ENCODE assay signal across 8 mouse cellular contexts in the genomic region with DNA sequence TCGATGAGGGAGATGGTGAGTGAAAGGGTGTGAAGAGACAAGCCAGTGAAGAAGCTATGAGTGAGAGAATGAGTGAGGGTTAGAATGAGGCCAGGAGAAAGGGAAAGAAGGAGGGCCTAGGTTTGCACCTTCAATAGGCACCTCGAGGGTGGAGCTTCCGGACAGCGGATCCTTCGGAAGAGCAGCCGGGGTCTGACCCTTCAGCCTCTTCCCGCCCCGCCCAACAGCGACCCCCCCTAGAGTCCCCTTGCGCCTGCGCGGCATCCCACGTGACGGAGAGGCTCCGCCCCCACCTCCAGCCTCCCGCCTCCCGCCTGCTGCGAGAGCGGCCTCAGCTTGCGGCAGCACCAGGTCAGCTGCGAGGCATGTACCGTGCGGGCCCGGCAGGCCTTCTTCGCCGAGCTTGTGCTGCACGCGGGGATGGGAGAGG. TPM values are rescaled to one million over a fixed set of nuclear protein-coding genes. Genes with fewer than 3 reads are reported as not detected.
DNase-seq lines count a peak whose midpoint lies in the region; ATAC-seq and TF ChIP-seq lines count a peak whose summit lies in the region.

Gene Klhl22 (plus strand): TSS at position 275 of the 430 bp plus-strand sequence.

- H3K27me3 ChIP-seq in E14TG2a.4 (ENCODE audit: insufficient read depth, low read length) = peaks cover 41% of the 10 kb centered on the region
- H3K27me3 ChIP-seq in forebrain, embryonic 14.5 days (replicated peaks; ENCODE audit: control insufficient read depth, insufficient read depth, low read length) = no peaks in the 10 kb centered on the region
- H3K27me3 ChIP-seq in liver, embryonic 15.5 days = peaks cover 20% of the 10 kb centered on the region
- 0 out of 2 replicates have a peak, but pooled peaks cover 2% of the 10 kb centered on the region for H3K27me3 ChIP-seq in neural tube, embryonic 12.5 days (replicated peaks)
- H3K27me3 ChIP-seq in stomach, postnatal 0 days (ENCODE audit: control insufficient read depth, insufficient read depth, low read length) = no peaks in the 10 kb centered on the region

- peak; percentile 90 for DNase-seq in cerebellum, adult 11 months
- peak; percentile 93 for DNase-seq in forebrain, embryonic 14.5 days (ENCODE audit: low spot score)
- DNase-seq in heart, postnatal 10 days = peak; percentile 93 to 94
- DNase-seq in kidney, postnatal 4 days = peak; percentile 96
- DNase-seq in stomach, postnatal 0 days (ENCODE audit: low spot score) = peak; percentile 90

- ATAC-seq in forebrain, embryonic 14.5 days = peak; percentile 95
- ATAC-seq in liver, embryonic 15.5 days (ENCODE audit: insufficient read depth) = peak; percentile 78
- ATAC-seq in neural tube, embryonic 12.5 days (ENCODE audit: low FRiP score, low read depth) = peak; percentile 93
- peak; percentile 87 for ATAC-seq in stomach, postnatal 0 days (ENCODE audit: low FRiP score, low TSS enrichment)

- H3K9me3 ChIP-seq in E14TG2a.4 (ENCODE audit: low read length) = peaks cover 17% of the 10 kb centered on the region
- no peaks in the 10 kb centered on the region for H3K9me3 ChIP-seq in forebrain, embryonic 14.5 days (replicated peaks; ENCODE audit: control insufficient read depth, low read length)
- no peaks in the 10 kb centered on the region for H3K9me3 ChIP-seq in liver, embryonic 15.5 days (replicated peaks)
- H3K9me3 ChIP-seq in neural tube, embryonic 12.5 days = no peaks in the 10 kb centered on the region
- H3K9me3 ChIP-seq in stomach, postnatal 0 days (ENCODE audit: control insufficient read depth, low read length) = no peaks in the 10 kb centered on the region

- intact Hi-C loops in heart, postnatal 10 days (cut with DNase I) = no loop called here

- 2% methylated on average over 28 of the region's 28 CpGs for WGBS in forebrain, embryonic 14.5 days
- WGBS in liver, embryonic 15.5 days (ENCODE audit: insufficient replicate concordance) = under 1% methylated on average over 24 of the region's 28 CpGs
- WGBS in neural tube, embryonic 12.5 days = 1% methylated on average over 27 of the region's 28 CpGs
- under 1% methylated on average over 27 of the region's 28 CpGs for WGBS in stomach, postnatal 0 days

- H3K4me3 ChIP-seq in E14TG2a.4 (replicated peaks; ENCODE audit: low read length) = peak within 1 kb of the TSS; percentile 80
- peak within 1 kb of the TSS; percentile 68 for H3K4me3 ChIP-seq in forebrain, embryonic 14.5 days (ENCODE audit: low read depth, low read length)
- peak within 1 kb of the TSS; percentile 61 for H3K4me3 ChIP-seq in liver, embryonic 15.5 days (replicated peaks)
- H3K4me3 ChIP-seq in neural tube, embryonic 12.5 days = peak within 1 kb of the TSS; percentile 67
- H3K4me3 ChIP-seq in stomach, postnatal 0 days (ENCODE audit: low read depth, low read length) = peak within 1 kb of the TSS; percentile 50

- peak within 1 kb of the TSS; percentile 89 for H3K9ac ChIP-seq in forebrain, embryonic 14.5 days (ENCODE audit: low read length)
- H3K9ac ChIP-seq in liver, embryonic 15.5 days = peak within 1 kb of the TSS; percentile 63
- peak within 1 kb of the TSS; percentile 86 for H3K9ac ChIP-seq in neural tube, embryonic 12.5 days
- peak within 1 kb of the TSS; percentile 85 for H3K9ac ChIP-seq in stomach, postnatal 0 days (ENCODE audit: low read length)

- peaks cover 26% of the 10 kb centered on the region for H3K36me3 ChIP-seq in E14TG2a.4 (ENCODE audit: insufficient read depth, low read length)
- peaks cover 2% of the 10 kb centered on the region; the same call in 1 of the 2 replicates for H3K36me3 ChIP-seq in forebrain, embryonic 14.5 days (ENCODE audit: control insufficient read depth, insufficient read depth, low read length)
- H3K36me3 ChIP-seq in liver, embryonic 15.5 days (replicated peaks) = no peaks in the 10 kb centered on the region
- peaks cover 6% of the 10 kb centered on the region for H3K36me3 ChIP-seq in neural tube, embryonic 12.5 days
- no peaks in the 10 kb centered on the region for H3K36me3 ChIP-seq in stomach, postnatal 0 days (ENCODE audit: control insufficient read depth, insufficient read depth, low read length)

- TF ChIP-seq CTCF in E14TG2a.4 (conservative IDR thresholded peaks at IDR 0.05; ENCODE audit: low read length) = no peak
- peak; percentile 15; the same call in 1 of the 2 replicates for TF ChIP-seq CTCF in stomach, postnatal 0 days (IDR thresholded peaks at IDR 0.05; ENCODE audit: low read depth)

- peak within 1 kb of the TSS; percentile 92 for H3K4me2 ChIP-seq in forebrain, embryonic 14.5 days (ENCODE audit: low read length)
- peak within 1 kb of the TSS; percentile 98 for H3K4me2 ChIP-seq in liver, embryonic 15.5 days
- peak within 1 kb of the TSS; percentile 95 for H3K4me2 ChIP-seq in neural tube, embryonic 12.5 days (replicated peaks)
- peak within 1 kb of the TSS; percentile 88 for H3K4me2 ChIP-seq in stomach, postnatal 0 days (replicated peaks; ENCODE audit: low read depth)

- TF ChIP-seq EP300 in stomach, postnatal 0 days (optimal IDR thresholded peaks at IDR 0.05) = no peak

- H3K27ac ChIP-seq in forebrain, embryonic 14.5 days (ENCODE audit: low read depth, low read length) = peak within 1 kb of the TSS; percentile 79
- H3K27ac ChIP-seq in liver, embryonic 15.5 days (replicated peaks) = 0 out of 2 replicates have a peak within 1 kb of the TSS, but pooled peaks have one; percentile 41
- peak within 1 kb of the TSS; percentile 46; the same call in 1 of the 2 replicates for H3K27ac ChIP-seq in neural tube, embryonic 12.5 days
- peak within 1 kb of the TSS; percentile 88 for H3K27ac ChIP-seq in stomach, postnatal 0 days (replicated peaks)

- H3K4me1 ChIP-seq in E14TG2a.4 (replicated peaks; ENCODE audit: low read depth, low read length) = peaks cover 40% of the 10 kb centered on the region
- peaks cover 5% of the 10 kb centered on the region; the same call in 1 of the 2 replicates for H3K4me1 ChIP-seq in forebrain, embryonic 14.5 days (ENCODE audit: control insufficient read depth, insufficient read depth, low read length)
- peaks cover 53% of the 10 kb centered on the region for H3K4me1 ChIP-seq in liver, embryonic 15.5 days (replicated peaks)
- peaks cover 20% of the 10 kb centered on the region for H3K4me1 ChIP-seq in neural tube, embryonic 12.5 days
- H3K4me1 ChIP-seq in stomach, postnatal 0 days (replicated peaks; ENCODE audit: control insufficient read depth, insufficient read depth) = peaks cover 5% of the 10 kb centered on the region; the same call in 1 of the 2 replicates

RNA-seq across cellular contexts. Expression of gene Klhl22, which starts in this region (rescaled TPM):
- polyA plus RNA-seq in forebrain, embryonic 14.5 days (2014; fragmentation: Nextera tagmentation; extraction: Ambion mirVana) = 68.2 and 71.9 TPM in 2 replicates
- 10 to 100 TPM; 26.9 to 27.6 TPM for total RNA-seq in heart, postnatal 10 days (2021)
- 13.0 and 14.3 TPM in 2 replicates for polyA plus RNA-seq in liver, embryonic 15.5 days (2015; fragmentation: Nextera tagmentation; extraction: Ambion mirVana)
- polyA plus RNA-seq in neural tube, embryonic 12.5 days (2016; fragmentation: Nextera tagmentation; extraction: Ambion mirVana) = 63.6 and 66.6 TPM in 2 replicates
- 32.0 and 34.0 TPM in 2 replicates for polyA plus RNA-seq in stomach, postnatal 0 days (2015; fragmentation: Nextera tagmentation; extraction: Ambion mirVana)

Comparison
In these comparisons a context has a peak if more than half of its experiments do, and no peak if none do; other contexts are left out.
1. Peak in every context shown above with its lines: DNase-seq, ATAC-seq, H3K4me3 ChIP-seq and H3K27ac ChIP-seq.